Mouse (Mus musculus) heart, adult 2 months (tissue): ENCODE measurements around the gene Wnk4. TPM values are rescaled to one million over a fixed set of nuclear protein-coding genes. Genes with fewer than 3 reads are reported as not detected.

ENCODE experiments used
- DNase-seq, 2 experiments: peaks; one replicate each; pipeline ENCODE4 v3.0.0; 2021
- H3K27ac ChIP-seq: fragments of 200-600 bp; 2 replicates; pipeline ENCODE4 v1.8.1; 2022
- H3K27me3 ChIP-seq: fragments of 200-500 bp; 2 replicates; pipeline ENCODE4 v1.6.1; 2012; ENCODE audit warnings: mild to moderate bottlenecking, low read length, inconsistent platforms, mixed read lengths; ENCODE audit not compliant: control insufficient read depth, insufficient read depth
- H3K36me3 ChIP-seq: fragments of 200-500 bp; 2 replicates; pipeline ENCODE4 v1.6.1; 2012; ENCODE audit warnings: low read length, inconsistent platforms; ENCODE audit not compliant: control insufficient read depth, insufficient read depth
- H3K4me1 ChIP-seq: fragments of 200-500 bp; 2 replicates; pipeline ENCODE4 v1.6.1; 2011; ENCODE audit warnings: low read length; ENCODE audit not compliant: control insufficient read depth, insufficient read depth
- H3K4me3 ChIP-seq: fragments of 200-600 bp; 2 replicates; pipeline ENCODE4 v1.8.1; 2022
- H3K79me2 ChIP-seq: fragments of 200-500 bp; replicated peaks from 2 replicates; pipeline ENCODE4 v1.6.1; 2012; ENCODE audit warnings: mild to moderate bottlenecking, inconsistent platforms, low read length, moderate library complexity, mixed read lengths; ENCODE audit not compliant: control insufficient read depth, insufficient read depth
- H3K9ac ChIP-seq: fragments of 200-500 bp; 2 replicates; pipeline ENCODE4 v1.6.1; 2012; ENCODE audit warnings: low read depth, mild to moderate bottlenecking, control low read depth, inconsistent platforms, low read length, mixed read lengths
- CTCF ChIP-seq: fragments of 200-600 bp; IDR thresholded peaks from 2 replicates; pipeline ENCODE4 v1.8.1; 2022; ENCODE audit warnings: antibody characterized with exemption, mild to moderate bottlenecking, moderate library complexity
- EP300 ChIP-seq: fragments of 200-500 bp; IDR thresholded peaks from 2 replicates; pipeline ENCODE4 v1.6.1; 2011; ENCODE audit warnings: low read depth, low read length, control low read depth; ENCODE audit not compliant: insufficient read depth
- POLR2A ChIP-seq: fragments of 200-500 bp; IDR thresholded peaks from 2 replicates; pipeline ENCODE4 v1.6.1; 2011; ENCODE audit warnings: mild to moderate bottlenecking, low read depth, low read length, control low read depth; ENCODE audit not compliant: insufficient read depth
- WGBS: fragments of 180-500 bp; shearing (Covaris S2); methylation state at CpG from one replicate; pipeline ENCODE4 v1.1.7; 2018; 5-methylcytosine and 5-hydroxymethylcytosine counted together
- intact Hi-C: fragments of 180-260 bp; cut with DNase I; formaldehyde crosslinking; loops from one replicate; pipeline ENCODE4 v1.15.1; 2025
- polyA plus RNA-seq: library from polyadenylated mRNA; depleted of rRNA; stranded (reverse); fragments of >200 nt; gene quantifications from 2 replicates; pipeline ENCODE4 v1.2.3, GENCODE M21; 2012
- total RNA-seq, 2 experiments: library from RNA; stranded (reverse); gene quantifications; 2 replicates each; pipeline ENCODE4 v1.2.3; 2021

Gene Wnk4
- total and polyA plus RNA-seq, 3 experiments, result 9.2 to 13.9 (median 12.6) TPM

DNA sequence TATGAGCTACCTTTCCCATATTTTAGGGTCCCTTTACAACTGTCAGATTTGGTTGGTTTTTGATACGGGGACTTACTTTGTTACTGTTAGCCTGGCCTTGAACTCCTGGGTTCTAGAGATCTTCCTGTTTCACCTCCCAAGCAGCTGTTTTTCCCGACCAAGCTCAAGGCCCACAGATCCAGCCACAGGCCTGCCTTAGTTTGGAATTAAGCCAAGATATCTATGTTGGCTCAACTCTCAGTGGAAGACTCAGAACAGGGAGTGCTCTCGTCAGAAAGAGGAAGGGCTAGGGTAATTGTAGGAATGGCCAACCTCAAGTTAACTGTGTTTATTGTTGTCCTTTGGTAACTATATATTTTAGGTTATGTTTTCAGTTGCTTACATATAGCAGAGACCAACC lies 51.8 kb downstream of the Wnk4 start:
- H3K27me3 ChIP-seq, result no peaks in the 10 kb centered on the region
- H3K27ac ChIP-seq, result no peak overlapping the region
- 15% methylated on average over 3 of the region's 3 CpGs for WGBS
- TF ChIP-seq CTCF (no peak), EP300 (no peak), POLR2A (no peak)
- 0 out of 2 replicates have a peak, but pooled peaks cover 1% of the 10 kb centered on the region for H3K4me1 ChIP-seq
- intact Hi-C loops, result no loop called here
- H3K79me2 ChIP-seq, result peaks cover 5% of the 10 kb centered on the region; the same call in 1 of the 2 replicates
- H3K4me3 ChIP-seq, result no peak overlapping the region
- H3K36me3 ChIP-seq, result no peaks in the 10 kb centered on the region
- no peak overlapping the region for H3K9ac ChIP-seq
- no peak for DNase-seq

DNA sequence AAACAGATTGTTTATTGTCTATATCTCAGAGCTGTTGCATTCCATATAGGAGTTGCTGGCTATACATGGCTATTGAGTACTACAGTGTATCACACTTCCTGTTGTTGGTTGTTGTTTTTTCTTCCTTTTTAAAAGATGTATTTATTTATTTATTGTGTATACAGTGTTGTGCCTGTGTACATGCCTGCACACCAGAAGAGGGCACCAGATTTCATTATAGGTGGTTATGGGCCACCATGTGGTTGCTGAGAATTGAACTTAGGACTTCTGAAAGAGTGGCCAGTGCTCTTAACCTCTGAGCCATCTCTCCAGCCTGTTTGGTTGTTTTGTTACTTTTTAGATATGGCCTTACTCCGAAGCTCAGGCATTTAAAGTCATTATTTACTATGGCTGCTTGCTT lies 54.2 kb downstream of the Wnk4 start:
- WGBS, result 97% methylated on average over 1 of the region's 1 CpGs
- H3K4me1 ChIP-seq, result 0 out of 2 replicates have a peak, but pooled peaks cover 1% of the 10 kb centered on the region
- no peak for DNase-seq
- H3K27ac ChIP-seq, result no peak overlapping the region
- TF ChIP-seq CTCF, result peak; percentile 19
- no peak for TF ChIP-seq EP300
- no peak overlapping the region for H3K9ac ChIP-seq
- H3K79me2 ChIP-seq, result peaks cover 5% of the 10 kb centered on the region
- no peak overlapping the region for H3K4me3 ChIP-seq
- H3K27me3 ChIP-seq, result no peaks in the 10 kb centered on the region
- intact Hi-C loops, result no loop called here
- H3K36me3 ChIP-seq, result no peaks in the 10 kb centered on the region

DNA sequence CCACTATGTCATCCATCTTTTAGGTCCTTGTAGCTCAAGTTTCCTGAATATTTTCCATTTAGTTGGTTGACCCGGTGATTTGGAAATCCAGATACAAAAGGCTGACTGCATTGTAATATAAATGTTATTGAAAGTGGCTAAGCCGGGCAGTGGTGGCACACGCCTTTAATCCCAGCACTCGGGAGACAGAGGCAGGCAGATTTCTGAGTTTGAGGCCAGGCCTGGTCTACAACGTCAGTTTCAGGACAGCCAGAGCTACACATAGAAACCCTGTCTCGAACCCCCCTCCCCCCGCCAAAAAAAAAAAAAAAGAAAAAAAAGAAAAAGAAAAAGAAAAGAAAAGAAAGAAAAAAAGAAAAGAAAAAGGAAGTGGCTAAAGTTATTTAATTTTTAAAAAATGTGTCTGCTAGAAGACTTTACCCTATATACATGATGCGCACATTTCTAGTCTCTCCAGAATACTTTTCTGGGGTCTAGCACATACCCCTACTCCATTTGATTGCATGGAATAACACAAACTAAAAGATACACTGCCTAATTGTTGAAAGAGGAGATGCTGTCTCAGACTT lies 54.8 kb downstream of the Wnk4 start:
- TF ChIP-seq EP300 (no peak), CTCF (no peak), POLR2A (no peak)
- DNase-seq, result no peak

DNA sequence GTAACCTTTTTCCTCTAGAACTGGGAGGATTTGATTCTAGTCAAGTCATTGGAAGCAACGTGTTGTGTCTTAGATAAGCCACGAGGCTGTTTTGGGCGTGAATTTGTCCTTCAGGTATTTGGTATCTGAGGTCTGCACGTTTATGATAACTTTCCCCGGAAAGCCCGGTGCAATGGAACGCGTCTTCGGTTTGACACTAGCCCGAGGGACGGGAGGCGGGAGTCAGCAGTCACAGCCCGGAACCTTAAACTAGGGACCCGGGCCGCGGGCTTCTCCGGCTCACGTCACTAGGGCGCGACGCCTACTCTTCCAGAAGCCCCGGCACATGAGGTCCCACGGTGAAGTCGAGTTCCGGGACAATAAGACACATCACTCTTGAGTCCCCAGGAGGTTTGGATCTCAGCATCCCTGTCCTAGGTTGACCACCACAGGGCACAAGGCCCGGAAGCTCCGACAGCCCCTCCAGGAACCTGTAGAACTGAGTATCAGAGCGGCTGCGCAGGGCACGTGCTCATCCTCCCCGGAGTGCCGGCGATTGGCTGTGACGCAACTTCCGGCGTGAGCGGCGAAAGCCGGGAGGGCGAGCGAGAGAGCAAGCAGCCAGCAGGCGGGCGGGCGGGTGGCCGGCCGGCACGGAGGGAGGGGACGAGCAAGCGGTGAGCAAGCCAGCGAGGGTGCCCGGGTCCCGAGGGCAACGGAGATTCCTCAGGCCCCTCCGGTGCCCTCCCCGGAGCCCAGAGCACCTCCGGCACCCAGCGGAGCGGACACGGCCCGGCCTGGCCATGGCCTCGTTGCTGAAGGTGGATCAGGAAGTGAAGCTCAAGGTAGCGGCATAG lies 55.5 kb downstream of the Wnk4 start, which contains the start of gene Psme3:
Gene Psme3 (plus strand): TSS at position 549 of the 836 bp plus-strand sequence.
- intact Hi-C loops, result no loop called here
- Histone ChIP-seq H3K4me1 (0 out of 2 replicates have a peak, but pooled peaks cover 1% of the 10 kb centered on the region), H3K27ac (peak within 1 kb of the TSS; percentile 89), H3K9ac (peak within 1 kb of the TSS; percentile 88), H3K4me3 (peak within 1 kb of the TSS; percentile 100), H3K79me2 (peaks cover 5% of the 10 kb centered on the region), H3K27me3 (no peaks in the 10 kb centered on the region), H3K36me3 (no peaks in the 10 kb centered on the region)
- peak; percentile 32 for TF ChIP-seq CTCF
- peak; percentile 63 for TF ChIP-seq POLR2A
- TF ChIP-seq EP300, result peak; percentile 54; the same call in 1 of the 2 replicates
- DNase-seq, result peak; percentile 95
- under 1% methylated on average over 62 of the region's 62 CpGs for WGBS

More for the DNA sequence above, 54.8 kb downstream of the Wnk4 start:
- intact Hi-C loops, result no loop called here
- Histone ChIP-seq H3K27me3 (no peaks in the 10 kb centered on the region), H3K27ac (peak overlapping the region; percentile 89), H3K79me2 (peaks cover 5% of the 10 kb centered on the region), H3K4me1 (0 out of 2 replicates have a peak, but pooled peaks cover 1% of the 10 kb centered on the region), H3K4me3 (peak overlapping the region; percentile 100), H3K9ac (no peak overlapping the region; the same call in 1 of the 2 replicates), H3K36me3 (no peaks in the 10 kb centered on the region)
- 82% methylated on average over 8 of the region's 8 CpGs for WGBS

DNA sequence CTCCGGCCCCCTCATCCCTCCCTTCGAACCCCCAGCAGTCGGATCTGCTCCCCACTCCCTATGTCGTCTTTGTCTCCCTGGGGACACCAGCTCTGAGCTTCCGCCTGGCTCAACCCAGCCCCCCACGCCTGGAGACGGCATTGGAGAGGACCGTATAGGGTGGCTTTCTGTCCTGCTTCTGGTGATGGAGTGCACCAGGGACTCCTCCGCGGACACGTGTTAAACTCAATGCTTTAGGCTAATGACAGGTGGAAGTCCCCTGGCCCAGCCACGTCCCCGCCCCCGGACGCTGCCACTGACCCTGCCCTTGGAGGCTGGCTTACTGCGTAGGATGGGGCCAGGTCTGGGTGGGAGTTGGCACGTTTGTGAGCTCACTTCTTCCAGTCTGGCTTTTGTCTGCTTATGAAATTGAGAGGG lies 56.1 kb downstream of the Wnk4 start:
- under 1% methylated on average over 17 of the region's 17 CpGs for WGBS
- H3K4me1 ChIP-seq, result 0 out of 2 replicates have a peak, but pooled peaks cover 1% of the 10 kb centered on the region
- no peak for DNase-seq
- peak overlapping the region; percentile 89 for H3K27ac ChIP-seq
- no peaks in the 10 kb centered on the region for H3K36me3 ChIP-seq
- H3K9ac ChIP-seq, result peak overlapping the region; percentile 88
- TF ChIP-seq EP300 (no peak), POLR2A (no peak), CTCF (no peak)
- intact Hi-C loops, result no loop called here
- peaks cover 5% of the 10 kb centered on the region for H3K79me2 ChIP-seq
- H3K4me3 ChIP-seq, result peak overlapping the region; percentile 100
- no peaks in the 10 kb centered on the region for H3K27me3 ChIP-seq

DNA sequence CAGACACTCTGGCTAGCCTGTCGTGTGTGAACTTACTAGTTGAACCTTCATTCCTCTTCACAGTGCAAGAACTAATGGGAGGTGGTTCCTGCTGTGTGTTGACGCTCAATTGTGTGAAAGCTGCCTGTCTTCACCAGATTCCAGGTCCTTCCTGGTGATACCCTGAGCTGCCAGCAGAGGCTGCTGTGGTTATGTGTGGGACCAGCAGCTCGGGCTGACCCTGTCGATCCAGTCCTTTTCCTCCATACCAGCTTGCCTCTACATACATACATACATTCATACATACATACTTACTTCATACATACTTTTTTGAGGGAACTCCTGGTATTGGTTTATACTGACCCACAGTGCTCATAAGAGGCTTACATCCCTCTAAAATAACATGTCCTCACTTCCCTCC lies 63.2 kb downstream of the Wnk4 start:
- TF ChIP-seq EP300 (peak; percentile 91; the same call in 1 of the 2 replicates), CTCF (peak; percentile 99), POLR2A (no peak)
- intact Hi-C loops, result loop anchor here (1.0 to 10.0 kb wide), 2 partner anchors 72 to 231 kb away; partner anchors contain the start of genes Brca1 and Nbr1
- Histone ChIP-seq H3K27ac (no peak overlapping the region), H3K9ac (no peak overlapping the region), H3K4me3 (no peak overlapping the region), H3K27me3 (no peaks in the 10 kb centered on the region), H3K36me3 (no peaks in the 10 kb centered on the region), H3K4me1 (no peaks in the 10 kb centered on the region; the same call in 1 of the 2 replicates), H3K79me2 (no peaks in the 10 kb centered on the region)
- DNase-seq, result peak; percentile 67 to 83
- 7% methylated on average over 4 of the region's 4 CpGs for WGBS
